Mouse (Mus musculus) liver, embryonic 14.5 days (tissue): ENCODE results near the gene Rac2. TPM values are rescaled to one million over a fixed set of nuclear protein-coding genes. Genes with fewer than 3 reads are reported as not detected.

Experiments used
- ATAC-seq: fragments of 200-750 bp; cut with Nextera tagmentation; 2 replicates; pipeline ENCODE4 v1.8.0; 2017; ENCODE audit warnings: moderate number of reproducible peaks, mild to moderate bottlenecking, moderate library complexity; ENCODE audit not compliant: insufficient read depth
- DNase-seq, 3 experiments: peaks; one replicate each; pipeline ENCODE4 v3.0.0-alpha.2; 2012 to 2013; ENCODE audit warnings: low read depth in 3 of 3, low spot score in 3 of 3
- H3K27ac ChIP-seq: fragments of 300-500 bp; sonication (generic); 2 replicates; pipeline ENCODE4 v1.5.1; 2014; ENCODE audit warnings: moderate library complexity, mild to moderate bottlenecking, control low read depth, inconsistent platforms
- H3K27me3 ChIP-seq: fragments of 300-500 bp; sonication (generic); 2 replicates; pipeline ENCODE4 v1.6.1; 2014; ENCODE audit warnings: mild to moderate bottlenecking, low read length, moderate library complexity; ENCODE audit not compliant: control insufficient read depth, insufficient read depth
- H3K36me3 ChIP-seq: fragments of 300-500 bp; sonication (generic); replicated peaks from 2 replicates; pipeline ENCODE4 v1.6.1; 2014; ENCODE audit warnings: low read depth; ENCODE audit not compliant: control insufficient read depth, insufficient read depth
- H3K4me1 ChIP-seq, 2 experiments: fragments of 200-500 bp in 1 of 2; fragments of 300-500 bp in 1 of 2; sonication (generic) in 1 of 2; replicated peaks; 2 replicates each; pipeline ENCODE4 v1.6.1; 2012 to 2014; ENCODE audit warnings: antibody characterized with exemption in 1 of 2, inconsistent platforms in 1 of 2, low read length in 1 of 2; ENCODE audit not compliant: control insufficient read depth in 2 of 2, insufficient read depth in 2 of 2
- H3K4me2 ChIP-seq: fragments of 300-500 bp; sonication (generic); 2 replicates; pipeline ENCODE4 v1.6.1; 2014; ENCODE audit warnings: low read depth, mild to moderate bottlenecking, control low read depth, moderate library complexity
- H3K4me3 ChIP-seq, 2 experiments: fragments of 200-500 bp in 1 of 2; fragments of 300-500 bp in 1 of 2; sonication (generic) in 1 of 2; 2 replicates each; pipeline ENCODE4 v1.5.1; 2012 to 2014; ENCODE audit warnings: low read depth in 2 of 2, low read length in 2 of 2, mild to moderate bottlenecking in 2 of 2, control low read depth in 1 of 2, inconsistent platforms in 1 of 2, moderate library complexity in 1 of 2; ENCODE audit not compliant: insufficient read depth in 1 of 2
- H3K9ac ChIP-seq: fragments of 300-500 bp; sonication (generic); replicated peaks from 2 replicates; pipeline ENCODE4 v1.6.1; 2014; ENCODE audit warnings: mild to moderate bottlenecking, control low read depth, moderate library complexity
- H3K9me3 ChIP-seq: fragments of 300-500 bp; sonication (generic); 2 replicates; pipeline ENCODE4 v1.6.1; 2016; ENCODE audit warnings: low read length, mixed read lengths; ENCODE audit not compliant: control insufficient read depth
- CTCF ChIP-seq: IDR thresholded peaks from 2 replicates; pipeline ENCODE4 v1.5.1; 2016; ENCODE audit warnings: antibody characterized with exemption, low read depth, control low read depth
- EP300 ChIP-seq: IDR thresholded peaks from 2 replicates; pipeline ENCODE4 v1.6.1; 2016; ENCODE audit warnings: antibody characterized with exemption, low read depth
- WGBS: fragments of 180-500 bp; shearing (Covaris S2); extraction: QIAGEN DNeasy Blood & Tissue Kit; methylation state at CpG from one replicate; pipeline ENCODE4 v1.1.7; 2014; ENCODE audit not compliant: insufficient replicate concordance; 5-methylcytosine and 5-hydroxymethylcytosine counted together
- polyA plus RNA-seq, 2 experiments: library from polyadenylated mRNA; depleted of rRNA in 1 of 2; stranded (reverse) in 1 of 2; unstranded in 1 of 2; fragments of >200 nt; fragmentation: Nextera tagmentation in 1 of 2; extraction: Ambion mirVana in 1 of 2; gene quantifications; 2 replicates each; pipeline versions ENCODE4 v1.2.1 to v1.2.3; 2012 to 2014

The Rac2 gene
- polyA plus RNA-seq, 2 experiments: 57.5 to 117 TPM

DNA sequence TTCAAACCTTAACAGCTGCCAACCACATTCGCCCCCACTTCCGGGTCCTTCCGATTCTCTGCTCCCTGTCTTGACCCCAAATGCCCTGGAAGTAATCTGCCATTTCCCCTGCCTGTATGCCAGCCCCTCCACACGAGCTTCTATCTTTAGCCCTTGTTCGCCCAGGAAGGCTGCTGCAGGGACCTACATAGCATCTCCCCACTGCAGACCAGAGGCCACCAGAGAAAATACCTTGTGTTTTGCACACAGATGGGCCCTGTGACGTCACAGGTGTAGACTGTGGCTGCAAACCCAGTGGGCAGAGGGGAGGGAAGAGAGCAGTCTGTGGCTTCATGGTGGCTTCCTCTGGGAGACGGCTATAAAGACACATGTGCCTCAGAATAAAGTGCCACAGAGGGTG is 54.4 kb downstream of the Rac2 start:
- Histone ChIP-seq H3K9ac (no peak overlapping the region), H3K27me3 (no peaks in the 10 kb centered on the region), H3K27ac (no peak overlapping the region), H3K4me1 (0 out of 4 replicates have a peak, but pooled peaks cover 0 to 4% of the 10 kb centered on the region in 2 experiments), H3K36me3 (no peaks in the 10 kb centered on the region), H3K9me3 (no peaks in the 10 kb centered on the region), H3K4me3 (no peak overlapping the region), H3K4me2 (no peak overlapping the region)
- TF ChIP-seq EP300 (no peak), CTCF (no peak)
- no peak for DNase-seq
- ATAC-seq: no peak
- 43% methylated on average over 7 of the region's 7 CpGs for WGBS

DNA sequence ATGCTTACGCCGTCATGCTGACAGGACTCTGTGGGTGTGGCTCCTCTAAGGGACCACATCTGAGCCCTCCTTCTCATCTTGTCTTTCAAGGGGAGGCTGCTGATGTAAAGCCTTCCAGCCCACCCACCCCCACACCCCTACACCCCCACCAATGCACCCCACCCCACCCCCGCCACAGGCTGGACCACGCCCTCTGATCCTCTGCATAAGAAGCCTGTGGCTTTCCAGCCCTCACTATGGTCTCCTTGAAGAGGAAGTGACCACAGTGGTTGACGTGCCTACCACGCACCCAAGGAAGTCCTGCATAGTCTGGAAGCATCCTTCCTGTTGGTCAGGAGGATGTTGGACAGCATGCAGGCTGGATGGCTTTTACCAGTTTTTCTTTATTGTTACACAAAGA is 56.8 kb downstream of the Rac2 start:
- DNase-seq (no peak), ATAC-seq (no peak)
- Histone ChIP-seq H3K4me3 (no peak overlapping the region), H3K4me1 (0 out of 4 replicates have a peak, but pooled peaks cover 0 to 6% of the 10 kb centered on the region in 2 experiments), H3K9me3 (no peaks in the 10 kb centered on the region), H3K27ac (no peak overlapping the region), H3K9ac (no peak overlapping the region), H3K4me2 (no peak overlapping the region), H3K36me3 (no peaks in the 10 kb centered on the region), H3K27me3 (no peaks in the 10 kb centered on the region)
- no peak for TF ChIP-seq EP300
- no peak for TF ChIP-seq CTCF
- 33% methylated on average over 6 of the region's 6 CpGs for WGBS

- 25% methylated on average over 7 of the region's 7 CpGs for WGBS
Observed at GRCm38 (mm10) chr15:78514393-78515146, 58.0 kb downstream of the Rac2 start.

DNA sequence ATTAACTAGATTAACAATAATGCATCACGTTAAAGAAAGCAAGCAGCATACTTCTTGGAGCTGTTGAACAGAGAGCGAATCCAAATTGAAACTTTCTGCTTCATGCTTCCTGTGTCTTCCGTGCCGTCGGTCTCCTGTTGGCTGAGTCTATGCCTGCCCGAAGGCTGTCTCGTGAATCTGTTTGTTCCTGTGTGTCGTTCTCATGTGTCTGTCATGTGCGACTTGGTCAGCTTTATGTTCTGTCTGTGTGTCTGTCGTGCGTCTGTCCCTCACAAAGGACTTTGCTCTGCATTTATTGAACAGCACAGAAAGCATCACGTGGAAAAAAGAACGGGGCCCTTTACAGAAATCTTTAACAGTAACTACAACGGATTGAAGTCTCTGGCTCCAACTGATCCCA is 59.6 kb downstream of the Rac2 start:
- Histone ChIP-seq H3K4me2 (no peak overlapping the region), H3K4me3 (no peak overlapping the region), H3K27ac (no peak overlapping the region; the same call in 1 of the 2 replicates), H3K9ac (no peak overlapping the region), H3K36me3 (no peaks in the 10 kb centered on the region), H3K9me3 (no peaks in the 10 kb centered on the region), H3K27me3 (no peaks in the 10 kb centered on the region), H3K4me1 (peaks cover 0 to 3% of the 10 kb centered on the region in 2 experiments; a peak in 1 of 4 replicates)
- TF ChIP-seq EP300: no peak
- no peak for TF ChIP-seq CTCF
- DNase-seq (no peak), ATAC-seq (no peak)
- WGBS: 70% methylated on average over 14 of the region's 14 CpGs

More at GRCm38 (mm10) chr15:78514393-78515146, 58.0 kb downstream of the Rac2 start:
- H3K9ac ChIP-seq: no peak overlapping the region
- DNase-seq: peak; percentile 20 to 33 (median 31)
- H3K4me3 ChIP-seq: no peak overlapping the region
- TF ChIP-seq CTCF: peak; percentile 95
- TF ChIP-seq EP300: no peak
- H3K36me3 ChIP-seq: no peaks in the 10 kb centered on the region
- no peaks in the 10 kb centered on the region for H3K27me3 ChIP-seq
- no peak overlapping the region for H3K4me2 ChIP-seq
- no peak overlapping the region for H3K27ac ChIP-seq
- ATAC-seq: no peak
- H3K4me1 ChIP-seq: peaks cover 0 to 3% of the 10 kb centered on the region in 2 experiments; a peak in 1 of 4 replicates
- H3K9me3 ChIP-seq: no peaks in the 10 kb centered on the region

- WGBS: 42% methylated on average over 7 of the region's 7 CpGs
- ATAC-seq (no peak), DNase-seq (no peak)
- H3K27me3 ChIP-seq: no peaks in the 10 kb centered on the region
- H3K9me3 ChIP-seq: no peaks in the 10 kb centered on the region
- no peak overlapping the region for H3K27ac ChIP-seq
- H3K36me3 ChIP-seq: no peaks in the 10 kb centered on the region
- H3K4me1 ChIP-seq: peaks cover 0 to 3% of the 10 kb centered on the region in 2 experiments; a peak in 1 of 4 replicates
- TF ChIP-seq CTCF: no peak
- TF ChIP-seq EP300: no peak
- H3K9ac ChIP-seq: no peak overlapping the region
- no peak overlapping the region for H3K4me3 ChIP-seq
- H3K4me2 ChIP-seq: no peak overlapping the region
Observed at GRCm38 (mm10) chr15:78511951-78512350, 60.6 kb downstream of the Rac2 start.
